Mouse (Mus musculus): ENCODE results near the gene Gkap1.

Gkap1 gene

GRCm38 (mm10) chr13:58201343-58201742 is 74.2 kb downstream of the Gkap1 start:
- DNase-seq (ENCODE audit: low spot score in 2 of 2), result no peak

GRCm38 (mm10) chr13:58197981-58198640 is 77.4 kb downstream of the Gkap1 start:
- no peak for DNase-seq (ENCODE audit: low spot score in 2 of 2)

GRCm38 (mm10) chr13:58197211-58197610 is 78.3 kb downstream of the Gkap1 start:
- peak in 1 of 2 experiments; percentile 63 for DNase-seq (ENCODE audit: low spot score in 2 of 2)

GRCm38 (mm10) chr13:58194908-58195307 is 80.6 kb downstream of the Gkap1 start:
- peak in 1 of 2 experiments; percentile 38 for DNase-seq (ENCODE audit: low spot score in 2 of 2)

GRCm38 (mm10) chr13:58193221-58193620 is 82.3 kb downstream of the Gkap1 start:
- DNase-seq (ENCODE audit: low spot score in 2 of 2), result no peak

- DNase-seq (ENCODE audit: low spot score in 2 of 2), result no peak
Measured at GRCm38 (mm10) chr13:58192146-58192545, 83.4 kb downstream of the Gkap1 start.

GRCm38 (mm10) chr13:58191516-58191915 is 84.0 kb downstream of the Gkap1 start:
- no peak for DNase-seq (ENCODE audit: low spot score in 2 of 2)

- DNase-seq (ENCODE audit: low spot score in 2 of 2), result no peak
Measured at GRCm38 (mm10) chr13:58189473-58189872, 86.0 kb downstream of the Gkap1 start.

GRCm38 (mm10) chr13:58188412-58188811 is 87.1 kb downstream of the Gkap1 start:
- DNase-seq (ENCODE audit: low spot score in 2 of 2), result peak; percentile 73 to 84

- DNase-seq (ENCODE audit: low spot score in 2 of 2), result no peak
Measured at GRCm38 (mm10) chr13:58187751-58188150, 87.7 kb downstream of the Gkap1 start.

GRCm38 (mm10) chr13:58186281-58186680 is 89.2 kb downstream of the Gkap1 start:
- DNase-seq (ENCODE audit: low spot score in 2 of 2), result no peak

GRCm38 (mm10) chr13:58184111-58184510 is 91.4 kb downstream of the Gkap1 start:
- DNase-seq (ENCODE audit: low spot score in 2 of 2), result no peak

All from urinary bladder, postnatal 36 days (tissue).